Mouse (Mus musculus): ENCODE measurements around the gene Gm10591. TPM values are rescaled to one million over a fixed set of nuclear protein-coding genes. Genes with fewer than 3 reads are reported as not detected.
"Not testable (repeated sequence)": the region's sequence is repeated elsewhere in the genome, so short reads cannot be mapped to it uniquely, and the experiment has no call there.

The Gm10591 gene
- total RNA-seq (2021): not detected
- long read RNA-seq: 0 reads

GRCm38 (mm10) chr4:42611895-42612294 is at the start of gene Gm10591:
TSS of gene Gm10591 (plus strand) at chr4:42612195.
- not testable (repeated sequence) for DNase-seq (ENCODE audit: low spot score in 2 of 2)

GRCm38 (mm10) chr4:42629419-42629818 is 17.4 kb downstream of the Gm10591 start, which contains the start of gene Gm2564:
TSS of gene Gm2564 (plus strand) at chr4:42629719.
- DNase-seq (ENCODE audit: low spot score in 2 of 2): not testable (repeated sequence)

GRCm38 (mm10) chr4:42654951-42655350 is 43.0 kb downstream of the Gm10591 start, which contains the start of gene Ccl27b:
TSS of gene Ccl27b (plus strand) at chr4:42655251.
- not testable (repeated sequence) for DNase-seq (ENCODE audit: low spot score in 2 of 2)

GRCm38 (mm10) chr4:42661793-42662192 is 49.8 kb downstream of the Gm10591 start, which contains the start of gene Il11ra2:
TSS of gene Il11ra2 (minus strand) at chr4:42661893.
- not testable (repeated sequence) for DNase-seq (ENCODE audit: low spot score in 2 of 2)

Other genes starting within 250 kb of the Gm10591 start
- not detected for gene Gm21586, start 172.8 kb upstream of the Gm10591 start, total RNA-seq (2021)
- 1 to 10 TPM; 1.6 to 2.3 TPM for gene Gm2163, start 145.4 kb upstream of the Gm10591 start, total RNA-seq (2021)
- gene Fam205a2, start 84.0 kb upstream of the Gm10591 start, total RNA-seq (2021): not detected
- gene Gm2564, start 17.5 kb downstream of the Gm10591 start, total RNA-seq (2021): 10 to 100 TPM in 1 of 2 experiments, 1 to 10 TPM in 1; 10.0 to 11.6 TPM
- 1 to 10 TPM in 1 of 2 experiments, under 1 TPM in 1; 0.89 to 2.4 TPM for gene Ccl27b, start 43.1 kb downstream of the Gm10591 start, total RNA-seq (2021)
- gene Il11ra2, start 49.7 kb downstream of the Gm10591 start, total RNA-seq (2021): under 1 TPM in 1 of 2 experiments, not detected in 1; 0.32 TPM
- 1 to 10 TPM in 1 of 2 experiments, under 1 TPM in 1; 0.99 to 1.3 TPM for gene 4930578G10Rik, start 123.3 kb downstream of the Gm10591 start, total RNA-seq (2021)
- under 1 TPM in 1 of 2 experiments, not detected in 1; 0.82 TPM for gene Ccl19, start 144.4 kb downstream of the Gm10591 start, total RNA-seq (2021)
- gene Ccl21a, start 161.8 kb downstream of the Gm10591 start, total RNA-seq (2021): not detected
- gene Fam205a1, start 241.7 kb downstream of the Gm10591 start, total RNA-seq (2021): under 1 TPM in 1 of 2 experiments, not detected in 1; 0.10 TPM
- 1 to 10 TPM in 1 of 2 experiments, under 1 TPM in 1; 0.68 to 1.0 TPM for gene Gm12394, start 244.6 kb downstream of the Gm10591 start, total RNA-seq (2021)